Mouse (Mus musculus) heart, postnatal 0 days (tissue): Measurements from ENCODE around the gene Gpn3. TPM values are rescaled to one million over a fixed set of nuclear protein-coding genes. Genes with fewer than 3 reads are reported as not detected.

Source experiments
- ATAC-seq: fragments of 200-750 bp; cut with Nextera tagmentation; 2 replicates; pipeline ENCODE4 v1.8.0; 2017; ENCODE audit warnings: low read depth, moderate number of reproducible peaks, moderate library complexity; ENCODE audit not compliant: insufficient read depth
- DNase-seq: peaks from one replicate; pipeline ENCODE4 v3.0.0-alpha.2; 2016; ENCODE audit warnings: low spot score
- H3K27ac ChIP-seq: fragments of 300-500 bp; sonication (generic); 2 replicates; pipeline ENCODE4 v1.5.1; 2014; ENCODE audit warnings: low read depth, mild to moderate bottlenecking
- H3K27me3 ChIP-seq: fragments of 300-500 bp; sonication (generic); 2 replicates; pipeline ENCODE4 v1.6.1; 2014; ENCODE audit warnings: low read length, mixed read lengths; ENCODE audit not compliant: control insufficient read depth, insufficient read depth
- H3K36me3 ChIP-seq: fragments of 300-500 bp; sonication (generic); replicated peaks from 2 replicates; pipeline ENCODE4 v1.6.1; 2014; ENCODE audit warnings: low read length, mixed read lengths; ENCODE audit not compliant: control insufficient read depth, insufficient read depth
- H3K4me1 ChIP-seq: fragments of 300-500 bp; sonication (generic); 2 replicates; pipeline ENCODE4 v1.6.1; 2014; ENCODE audit warnings: antibody characterized with exemption; ENCODE audit not compliant: control insufficient read depth, insufficient read depth
- H3K4me2 ChIP-seq: fragments of 300-500 bp; sonication (generic); 2 replicates; pipeline ENCODE4 v1.6.1; 2014; ENCODE audit warnings: low read depth, mild to moderate bottlenecking, low read length, moderate library complexity
- H3K4me3 ChIP-seq: fragments of 300-500 bp; sonication (generic); 2 replicates; pipeline ENCODE4 v1.5.1; 2014; ENCODE audit warnings: low read depth, low read length
- H3K9ac ChIP-seq: fragments of 300-500 bp; sonication (generic); replicated peaks from 2 replicates; pipeline ENCODE4 v1.6.1; 2014; ENCODE audit warnings: low read depth, low read length, mixed read lengths
- H3K9me3 ChIP-seq: fragments of 300-500 bp; sonication (generic); replicated peaks from 2 replicates; pipeline ENCODE4 v1.6.1; 2016; ENCODE audit warnings: low read length; ENCODE audit not compliant: control insufficient read depth
- CTCF ChIP-seq: IDR thresholded peaks from 2 replicates; pipeline ENCODE4 v1.5.1; 2016; ENCODE audit warnings: antibody characterized with exemption, control low read depth, low read depth
- EP300 ChIP-seq: IDR thresholded peaks from 2 replicates; pipeline ENCODE4 v1.6.1; 2016; ENCODE audit warnings: antibody characterized with exemption, low read depth
- WGBS: fragments of 180-500 bp; shearing (Covaris S2); extraction: QIAGEN DNeasy Blood & Tissue Kit; methylation state at CpG from one replicate; pipeline ENCODE4 v1.1.7; 2014; 5-methylcytosine and 5-hydroxymethylcytosine counted together
- polyA plus RNA-seq: library from polyadenylated mRNA; unstranded; fragments of >200 nt; fragmentation: Nextera tagmentation; extraction: Ambion mirVana; gene quantifications from 2 replicates; pipeline ENCODE4 v1.2.1, GENCODE M21; 2015
- total RNA-seq: library from RNA; depleted of rRNA; stranded (reverse); fragments of >200 nt; gene quantifications from 2 replicates; pipeline ENCODE4 v1.2.3, GENCODE M21; 2014; ENCODE audit warnings: low replicate concordance

The Gpn3 gene
- total and polyA plus RNA-seq, 2 experiments from 2014 or later, result 28.5 to 42.9 TPM

DNA sequence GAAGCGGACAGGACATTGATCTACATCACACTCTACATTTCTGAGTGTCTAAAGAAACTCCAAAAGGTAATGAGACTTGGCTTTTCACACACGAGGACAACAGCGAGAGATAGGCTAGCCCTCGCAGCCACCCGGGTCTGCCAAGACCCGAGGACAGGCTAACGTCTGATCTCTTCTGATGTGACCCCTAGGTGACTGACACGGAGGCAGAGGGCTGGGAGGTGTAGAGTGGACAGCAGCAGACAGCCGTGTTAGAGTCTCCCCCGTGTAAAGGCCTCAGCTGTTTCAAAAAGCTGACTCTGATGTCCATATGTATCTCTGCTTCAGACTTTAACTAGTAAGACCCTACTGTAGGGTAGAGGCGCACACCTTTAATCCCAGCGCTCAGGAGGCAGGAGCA is 31.7 kb downstream of the Gpn3 start:
- no peaks in the 10 kb centered on the region for H3K9me3 ChIP-seq
- H3K4me1 ChIP-seq, result peaks cover 28% of the 10 kb centered on the region
- WGBS, result 76% methylated on average over 12 of the region's 12 CpGs
- H3K27me3 ChIP-seq, result no peaks in the 10 kb centered on the region
- no peak overlapping the region for H3K9ac ChIP-seq
- ATAC-seq (no peak), DNase-seq (no peak)
- no peak overlapping the region for H3K4me2 ChIP-seq
- H3K36me3 ChIP-seq, result peaks cover 57% of the 10 kb centered on the region
- no peak overlapping the region for H3K4me3 ChIP-seq
- H3K27ac ChIP-seq, result peak overlapping the region; percentile 70
- TF ChIP-seq EP300 (no peak; the same call in 1 of the 2 replicates), CTCF (no peak)

DNA sequence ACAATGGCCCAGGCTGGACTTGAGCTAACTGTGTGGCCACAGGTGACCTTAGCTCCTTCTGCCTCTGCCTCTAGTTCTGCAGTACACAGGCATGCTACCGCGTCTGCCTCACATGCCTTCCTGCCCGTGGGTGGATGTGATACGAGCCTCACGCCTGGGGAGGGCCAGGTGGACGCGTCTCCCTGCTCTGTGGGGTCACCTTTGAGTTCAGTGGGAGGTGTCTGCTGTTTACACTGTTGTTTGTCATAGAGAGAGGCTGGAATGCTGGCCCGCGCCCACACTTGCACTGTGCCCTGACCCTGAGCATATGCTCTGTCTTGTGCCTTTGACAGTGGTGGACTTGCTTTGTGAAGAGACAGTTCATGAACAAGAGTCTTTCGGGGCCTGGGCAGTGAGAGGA is 33.9 kb downstream of the Gpn3 start:
- Histone ChIP-seq H3K4me2 (no peak overlapping the region), H3K9me3 (no peaks in the 10 kb centered on the region)

DNA sequence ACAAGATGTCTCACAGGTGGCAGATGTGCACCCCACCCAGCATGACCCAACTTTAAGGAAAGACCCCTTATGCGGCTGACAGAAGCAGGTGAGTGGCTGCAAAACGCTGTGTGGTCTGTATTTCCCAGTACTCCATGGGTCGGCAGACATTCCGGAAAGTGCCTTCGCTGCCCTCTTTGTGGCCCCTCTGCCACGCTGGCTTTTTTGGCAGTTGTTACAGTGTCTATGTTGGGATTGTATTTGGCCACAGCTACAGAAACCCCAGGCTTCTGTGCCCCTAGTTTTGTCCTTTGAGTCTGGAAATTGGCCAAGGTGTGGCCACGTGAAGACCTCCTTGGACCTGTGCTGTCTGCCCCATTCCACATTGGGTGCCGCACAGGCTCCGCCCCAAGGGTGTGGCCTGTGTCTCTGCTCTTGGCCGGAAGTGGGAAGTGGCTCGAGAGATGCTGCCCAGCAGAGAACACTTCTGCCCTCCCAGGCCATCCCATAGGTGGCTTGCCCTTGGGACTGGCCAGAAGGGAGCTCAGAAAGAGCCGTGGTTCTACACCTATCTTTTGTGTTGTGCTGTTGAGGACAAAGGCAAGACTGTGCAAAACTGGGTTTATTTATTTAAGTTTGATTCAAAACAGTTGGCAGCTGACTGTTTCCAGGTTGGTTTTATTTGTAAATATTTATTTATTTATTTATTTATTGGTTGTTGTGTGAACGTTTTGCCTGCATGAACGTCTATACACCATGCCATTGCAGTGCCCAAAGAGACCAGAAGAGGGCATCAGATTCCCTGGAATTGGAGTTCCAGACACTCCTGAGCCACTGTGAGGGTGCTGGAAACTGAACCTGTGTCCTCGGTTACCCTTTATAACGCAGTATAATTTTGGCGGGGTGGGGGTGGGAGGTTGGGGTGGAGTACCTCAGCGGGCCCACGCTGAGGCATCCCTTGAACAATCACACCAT is 38.3 kb downstream of the Gpn3 start:
- no peaks in the 10 kb centered on the region for H3K4me1 ChIP-seq
- DNase-seq (no peak), ATAC-seq (no peak)
- H3K9ac ChIP-seq, result no peak overlapping the region
- H3K36me3 ChIP-seq, result peaks cover 30% of the 10 kb centered on the region
- no peak overlapping the region for H3K4me3 ChIP-seq
- 84% methylated on average over 19 of the region's 19 CpGs for WGBS
- H3K27ac ChIP-seq, result no peak overlapping the region
- no peaks in the 10 kb centered on the region for H3K9me3 ChIP-seq
- H3K4me2 ChIP-seq, result no peak overlapping the region
- H3K27me3 ChIP-seq, result no peaks in the 10 kb centered on the region
- TF ChIP-seq EP300, result no peak
- no peak for TF ChIP-seq CTCF

More for the DNA sequence above, 33.9 kb downstream of the Gpn3 start:
- TF ChIP-seq CTCF (no peak), EP300 (no peak)
- DNase-seq (no peak), ATAC-seq (no peak)
- Histone ChIP-seq H3K36me3 (peaks cover 60% of the 10 kb centered on the region), H3K9ac (no peak overlapping the region), H3K4me1 (peaks cover 19% of the 10 kb centered on the region), H3K27me3 (no peaks in the 10 kb centered on the region), H3K27ac (no peak overlapping the region), H3K4me3 (no peak overlapping the region)
- WGBS, result 92% methylated on average over 10 of the region's 10 CpGs

DNA sequence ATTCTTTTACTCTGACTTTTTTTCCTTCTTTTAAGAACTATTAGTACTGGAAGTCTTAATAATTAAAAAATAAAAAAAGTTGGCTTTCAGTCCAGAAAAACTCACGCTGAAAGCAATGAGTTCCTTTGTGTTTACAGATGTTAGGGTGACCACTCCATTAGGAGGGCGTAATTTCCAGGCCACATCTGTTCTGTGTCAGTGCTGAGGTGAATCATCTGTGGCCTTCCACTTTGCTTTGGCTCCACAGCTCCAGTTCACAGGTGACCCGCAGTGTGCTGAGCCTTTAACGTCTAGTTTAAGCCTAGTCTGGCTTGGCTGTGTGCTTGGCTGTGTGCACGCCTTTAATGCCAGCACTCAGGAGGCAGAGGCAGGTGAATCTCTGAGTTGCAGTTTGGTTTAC is 40.2 kb downstream of the Gpn3 start:
- WGBS, result 80% methylated on average over 5 of the region's 5 CpGs
- Histone ChIP-seq H3K9me3 (no peaks in the 10 kb centered on the region), H3K4me2 (no peak overlapping the region), H3K4me1 (no peaks in the 10 kb centered on the region), H3K9ac (no peak overlapping the region), H3K36me3 (peaks cover 11% of the 10 kb centered on the region), H3K27ac (no peak overlapping the region), H3K4me3 (no peak overlapping the region), H3K27me3 (no peaks in the 10 kb centered on the region)
- ATAC-seq, result no peak
- TF ChIP-seq CTCF, result no peak
- no peak for TF ChIP-seq EP300
- no peak for DNase-seq

DNA sequence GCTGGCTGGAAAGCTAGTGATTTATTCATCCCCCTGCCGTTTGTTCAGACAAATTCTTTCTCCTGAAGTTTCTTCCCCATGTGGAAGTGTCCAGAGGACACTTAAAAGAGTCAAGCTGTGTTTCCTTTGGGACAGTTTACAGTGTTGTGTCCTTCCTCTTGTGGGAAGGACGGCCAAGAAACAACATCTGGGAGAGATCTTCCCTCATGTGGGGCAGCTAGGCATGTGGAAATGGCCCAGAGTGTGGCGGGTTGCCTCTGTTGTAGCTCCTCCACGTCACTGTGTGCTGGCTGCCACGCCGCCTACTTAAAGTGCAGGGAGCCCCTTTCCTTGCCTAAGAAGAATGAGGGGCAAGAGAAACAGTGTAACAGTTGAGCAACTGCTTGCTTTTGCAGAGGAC is 41.1 kb downstream of the Gpn3 start:
- Histone ChIP-seq H3K4me2 (no peak overlapping the region), H3K9ac (no peak overlapping the region), H3K27me3 (no peaks in the 10 kb centered on the region), H3K9me3 (no peaks in the 10 kb centered on the region), H3K36me3 (peaks cover 4% of the 10 kb centered on the region; the same call in 1 of the 2 replicates), H3K4me3 (no peak overlapping the region), H3K27ac (no peak overlapping the region), H3K4me1 (no peaks in the 10 kb centered on the region)
- TF ChIP-seq EP300 (no peak), CTCF (no peak)
- ATAC-seq (no peak), DNase-seq (no peak)
- 50% methylated on average over 6 of the region's 6 CpGs for WGBS

DNA sequence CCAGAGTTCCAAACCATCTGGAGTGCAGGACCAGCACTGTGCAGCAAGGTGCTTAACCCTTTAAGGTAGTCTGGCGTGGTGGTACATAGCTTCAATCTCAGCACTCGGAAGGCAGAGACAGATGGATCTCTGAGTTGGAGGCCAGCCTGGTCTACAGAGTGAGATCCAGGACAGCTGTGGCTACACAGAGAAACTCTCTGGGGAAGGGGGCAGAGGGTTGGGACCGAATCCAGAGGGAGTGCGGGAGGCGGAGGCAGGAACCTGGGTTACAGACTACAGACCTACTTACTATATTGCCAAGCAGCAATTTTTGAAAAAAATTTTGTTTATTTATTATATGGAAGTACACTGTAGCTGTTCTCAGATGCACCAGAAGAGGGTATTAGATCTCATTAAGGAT is 42.7 kb downstream of the Gpn3 start:
- no peaks in the 10 kb centered on the region for H3K27me3 ChIP-seq
- 93% methylated on average over 5 of the region's 5 CpGs for WGBS
- H3K4me2 ChIP-seq, result no peak overlapping the region
- ATAC-seq, result no peak
- H3K4me3 ChIP-seq, result no peak overlapping the region
- TF ChIP-seq EP300, result no peak
- TF ChIP-seq CTCF, result no peak
- DNase-seq, result no peak
- H3K9me3 ChIP-seq, result no peaks in the 10 kb centered on the region
- H3K27ac ChIP-seq, result no peak overlapping the region
- peaks cover 4% of the 10 kb centered on the region; the same call in 1 of the 2 replicates for H3K36me3 ChIP-seq
- H3K4me1 ChIP-seq, result no peaks in the 10 kb centered on the region
- no peak overlapping the region for H3K9ac ChIP-seq
